Mouse (Mus musculus): ENCODE results near the gene Prune1. TPM values are rescaled to one million over a fixed set of nuclear protein-coding genes. Genes with fewer than 3 reads are reported as not detected.

Prune1 gene
- polyA plus RNA-seq, 2 experiments from 2014 or later: 6.3 to 10.1 TPM

DNA sequence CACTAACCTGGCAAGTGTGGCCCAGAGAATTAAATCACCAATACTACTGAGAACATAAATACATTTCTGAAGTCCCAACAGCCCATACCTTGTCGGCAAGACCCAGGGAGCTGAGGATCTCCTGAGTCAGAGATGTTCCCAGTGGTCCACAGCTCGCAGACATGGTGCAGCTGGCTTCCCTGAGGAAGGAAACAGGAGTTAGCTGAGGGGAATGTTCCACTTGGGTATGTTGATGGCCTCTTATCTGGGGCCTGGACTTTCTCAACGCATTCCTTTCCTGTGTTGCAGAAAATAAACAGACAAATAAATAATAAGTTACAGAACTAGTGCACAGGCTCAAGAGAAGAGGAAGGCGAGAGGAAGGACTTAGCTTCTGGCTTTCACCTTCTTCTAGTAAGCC, 24.4 kb upstream of the Prune1 start:
- no peak for ATAC-seq

GRCm38 (mm10) chr3:95301204-95301796, 19.4 kb upstream of the Prune1 start:
- no peak for ATAC-seq

DNA sequence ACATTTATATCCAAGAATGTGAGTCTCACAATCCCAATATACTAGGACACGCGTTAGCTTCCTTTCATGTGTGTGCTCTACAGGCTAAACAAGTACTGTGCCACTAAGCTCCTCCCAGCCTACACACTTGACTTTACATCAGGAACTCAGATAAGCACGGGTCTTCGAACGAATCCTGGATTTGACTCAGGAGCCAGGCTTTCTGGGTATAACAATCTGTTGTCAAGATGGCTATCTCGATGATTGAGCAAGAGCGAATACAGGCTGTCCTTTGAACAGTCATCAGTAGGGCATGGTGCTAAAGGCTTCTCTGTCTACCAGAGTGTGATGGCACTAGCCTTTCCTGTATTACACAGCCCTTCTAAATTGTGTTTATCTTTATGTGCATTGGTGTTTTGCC, 16.1 kb upstream of the Prune1 start:
- no peak for ATAC-seq

DNA sequence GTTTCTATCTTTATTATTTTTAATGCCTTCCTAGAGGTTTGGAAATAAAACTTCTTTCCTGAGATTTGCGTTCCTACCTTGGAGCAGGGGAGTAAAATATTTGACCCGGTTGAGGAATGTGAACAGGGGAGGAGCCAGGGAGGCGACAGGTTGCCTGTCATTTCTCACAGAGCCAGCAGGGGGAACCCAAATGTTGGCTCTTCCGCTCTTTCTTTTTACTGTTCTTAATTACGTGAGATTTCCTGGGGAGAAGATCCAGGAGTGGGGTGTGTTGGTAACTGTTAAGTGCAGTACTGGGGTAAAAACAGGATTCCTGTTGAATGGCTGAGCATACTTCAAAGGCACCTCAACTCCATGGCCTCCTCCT, 14.2 kb upstream of the Prune1 start:
- ATAC-seq: peak; percentile 83

DNA sequence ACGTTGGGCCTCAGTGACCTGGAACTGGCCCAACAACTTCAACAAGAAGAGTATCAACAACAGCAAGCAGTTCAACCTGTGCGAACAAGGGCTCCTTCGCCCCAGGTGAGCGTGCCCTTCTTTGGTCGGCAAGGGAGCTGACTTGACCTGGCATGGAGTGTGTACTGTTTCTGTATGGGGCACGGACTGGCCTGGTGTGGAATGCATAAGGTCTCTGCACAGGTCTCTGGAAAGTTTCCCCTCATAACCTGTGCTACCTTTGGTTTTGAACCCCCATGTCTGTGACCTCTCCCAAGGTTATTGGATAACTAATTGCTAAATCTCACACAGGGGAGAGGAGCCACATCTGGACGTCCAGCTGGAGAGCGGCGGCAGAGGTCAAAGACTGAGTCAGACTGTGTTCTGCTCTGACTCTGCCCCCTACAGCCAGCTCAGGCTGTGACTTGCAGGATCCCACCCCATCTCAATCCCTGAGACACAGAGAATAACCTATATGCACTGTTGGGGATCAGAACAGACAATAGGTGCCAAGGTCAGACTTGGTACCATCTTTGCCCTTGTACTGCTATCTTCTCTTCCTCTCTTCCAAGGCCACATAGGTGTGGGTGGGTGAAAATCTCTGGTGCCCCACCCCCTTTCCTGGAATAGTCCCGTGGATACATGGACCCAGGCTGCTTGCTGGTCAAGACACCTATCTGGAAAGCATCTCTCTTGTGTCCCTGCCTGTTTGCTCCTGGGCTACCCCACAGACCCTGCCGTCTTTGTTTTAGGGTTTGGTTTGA, 13.6 kb upstream of the Prune1 start:
- ATAC-seq: no peak

DNA sequence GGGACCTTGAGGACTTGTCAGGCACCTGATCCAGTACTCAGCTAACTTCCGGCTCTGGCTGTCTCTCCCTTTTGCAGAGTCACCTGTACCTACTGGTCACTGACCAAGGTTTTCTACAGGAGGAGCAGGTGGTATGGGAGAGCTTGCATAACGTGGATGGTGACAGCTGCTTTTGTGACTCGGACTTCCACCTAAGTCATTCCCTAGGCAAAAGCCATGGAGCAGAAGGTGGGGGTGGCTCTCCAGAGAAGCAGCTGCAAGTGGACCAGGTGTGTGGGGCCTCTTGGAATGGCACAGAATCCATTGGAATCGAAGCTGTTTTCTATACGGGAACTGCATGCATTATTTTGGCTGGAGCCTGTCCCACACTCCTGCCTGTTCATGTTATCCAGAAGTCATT, 12.8 kb upstream of the Prune1 start:
- no peak for ATAC-seq

DNA sequence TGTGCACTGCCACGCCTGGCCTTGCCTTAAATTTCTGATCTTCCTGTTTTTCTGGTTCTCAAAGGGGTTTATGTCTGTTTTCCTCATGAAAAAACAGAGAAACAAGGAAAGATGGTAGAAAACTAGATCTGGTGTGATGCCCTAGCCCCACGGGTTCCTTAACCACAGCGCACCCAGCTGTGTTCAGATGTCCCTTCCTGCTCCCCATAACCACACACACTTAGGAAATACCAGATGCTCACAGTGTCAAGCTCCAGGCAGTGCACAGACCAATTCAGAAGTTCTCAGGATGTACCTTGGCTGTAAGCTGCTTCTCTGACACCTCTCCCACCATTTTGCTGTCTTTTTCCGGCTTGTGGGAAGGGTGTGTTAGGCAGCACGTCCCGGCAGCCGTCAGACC, 12.4 kb upstream of the Prune1 start:
- ATAC-seq: no peak

GRCm38 (mm10) chr3:95293537-95293936, 11.7 kb upstream of the Prune1 start:
- no peak for ATAC-seq

DNA sequence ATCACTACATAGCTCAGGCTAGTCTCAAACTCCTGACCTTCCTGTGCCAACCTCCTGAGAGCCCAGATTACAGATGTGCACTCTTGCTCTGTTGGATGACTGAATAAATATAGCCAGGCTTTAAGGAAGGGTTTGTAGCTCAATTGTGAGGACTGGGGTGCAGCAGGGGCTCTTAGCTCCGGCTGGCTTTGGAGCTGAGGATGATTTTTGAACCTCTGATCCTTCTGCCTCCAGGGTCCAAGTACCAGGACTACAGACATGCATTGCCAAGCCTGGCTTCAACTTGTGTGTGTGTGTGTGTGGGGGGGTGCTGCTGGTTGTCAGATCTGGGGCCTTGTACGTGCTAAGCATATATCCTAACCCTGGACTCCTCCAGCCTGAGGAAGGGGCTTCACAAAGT, 11.0 kb upstream of the Prune1 start:
- ATAC-seq: no peak

DNA sequence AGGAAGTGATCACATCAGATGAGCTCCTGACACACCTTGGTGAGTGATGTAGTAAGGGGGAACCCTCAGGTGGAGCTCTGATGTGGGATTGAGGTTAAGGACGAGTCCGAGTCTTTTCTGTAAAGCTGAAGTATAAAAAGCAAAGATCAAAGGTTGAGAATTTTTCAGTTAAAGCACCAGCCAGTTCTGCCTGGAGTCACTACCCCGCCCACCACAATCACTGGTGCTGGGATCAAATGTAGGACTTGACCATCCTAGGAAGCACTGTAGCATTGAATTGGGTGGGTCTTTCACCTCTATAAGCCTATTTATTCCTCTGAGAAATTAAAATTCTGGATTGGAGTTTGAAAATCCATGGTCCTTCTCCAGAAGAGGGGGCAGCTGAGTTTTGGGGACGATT, 9.2 kb upstream of the Prune1 start:
- ATAC-seq: no peak

DNA sequence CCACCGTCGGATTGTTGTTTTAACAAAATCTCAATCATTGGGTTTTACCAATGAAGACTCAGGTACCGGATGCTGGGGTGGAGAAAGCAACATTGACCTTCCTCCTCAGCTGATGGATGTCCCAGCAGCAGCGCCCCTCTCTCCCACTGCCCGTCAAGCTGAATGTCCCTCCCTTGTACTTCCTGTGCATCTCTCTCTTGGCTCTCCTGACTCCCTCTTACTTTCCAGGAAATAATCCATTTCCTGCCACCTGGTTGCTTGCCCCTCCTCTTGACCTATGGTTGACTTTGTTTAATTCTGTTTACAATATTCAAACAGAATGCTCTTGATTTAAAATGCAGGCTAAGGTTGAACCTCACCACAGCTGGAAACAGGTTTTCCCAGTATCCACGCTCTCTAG, 8.3 kb upstream of the Prune1 start:
- ATAC-seq: no peak

- ATAC-seq: no peak
These were observed 7.5 kb upstream of the Prune1 start for GRCm38 (mm10) chr3:95289419-95289818.

GRCm38 (mm10) chr3:95287541-95287940, 5.7 kb upstream of the Prune1 start:
- no peak for ATAC-seq

- no peak for ATAC-seq
These were observed 4.6 kb upstream of the Prune1 start for GRCm38 (mm10) chr3:95286510-95286909.

DNA sequence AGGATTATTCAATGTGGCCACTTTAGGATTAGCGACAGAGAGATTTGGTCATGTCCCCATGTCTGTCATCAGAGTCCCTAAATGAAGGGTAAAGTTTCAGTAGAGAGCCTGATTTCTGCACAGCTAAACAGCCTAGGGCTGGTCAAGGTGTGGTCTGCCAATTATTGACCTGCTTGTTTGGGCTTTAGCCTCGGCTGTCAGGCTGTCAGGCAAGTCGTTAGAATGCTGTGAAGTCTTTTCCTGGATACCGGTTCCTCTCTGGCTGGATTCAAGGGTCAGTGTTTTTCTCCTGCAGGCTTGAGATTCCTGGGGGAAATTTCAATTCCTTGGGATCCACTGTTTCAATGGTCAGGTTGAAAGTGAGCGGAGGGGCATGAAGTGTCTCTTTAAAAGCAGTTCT, 4.1 kb upstream of the Prune1 start:
- no peak for ATAC-seq

DNA sequence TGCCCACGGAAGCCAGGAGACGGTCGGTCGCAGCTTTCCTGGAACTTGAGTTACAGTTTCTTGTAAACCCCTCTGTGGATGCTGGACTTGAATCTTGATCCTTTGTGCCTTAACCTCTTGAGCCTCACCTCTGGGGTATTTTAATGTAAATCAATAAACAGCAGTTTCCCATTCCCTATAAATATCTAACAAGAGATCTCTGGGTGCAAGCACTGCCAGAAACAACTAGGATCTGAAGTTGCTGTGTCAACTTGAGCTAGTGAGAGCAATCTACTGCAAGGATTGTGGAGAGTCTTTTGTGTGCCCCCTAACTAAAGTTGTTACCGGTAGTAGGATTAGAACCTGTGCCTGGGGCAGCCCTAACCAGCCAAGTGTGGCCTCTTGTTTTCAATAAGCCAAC, 3.5 kb upstream of the Prune1 start:
- ATAC-seq: no peak

DNA sequence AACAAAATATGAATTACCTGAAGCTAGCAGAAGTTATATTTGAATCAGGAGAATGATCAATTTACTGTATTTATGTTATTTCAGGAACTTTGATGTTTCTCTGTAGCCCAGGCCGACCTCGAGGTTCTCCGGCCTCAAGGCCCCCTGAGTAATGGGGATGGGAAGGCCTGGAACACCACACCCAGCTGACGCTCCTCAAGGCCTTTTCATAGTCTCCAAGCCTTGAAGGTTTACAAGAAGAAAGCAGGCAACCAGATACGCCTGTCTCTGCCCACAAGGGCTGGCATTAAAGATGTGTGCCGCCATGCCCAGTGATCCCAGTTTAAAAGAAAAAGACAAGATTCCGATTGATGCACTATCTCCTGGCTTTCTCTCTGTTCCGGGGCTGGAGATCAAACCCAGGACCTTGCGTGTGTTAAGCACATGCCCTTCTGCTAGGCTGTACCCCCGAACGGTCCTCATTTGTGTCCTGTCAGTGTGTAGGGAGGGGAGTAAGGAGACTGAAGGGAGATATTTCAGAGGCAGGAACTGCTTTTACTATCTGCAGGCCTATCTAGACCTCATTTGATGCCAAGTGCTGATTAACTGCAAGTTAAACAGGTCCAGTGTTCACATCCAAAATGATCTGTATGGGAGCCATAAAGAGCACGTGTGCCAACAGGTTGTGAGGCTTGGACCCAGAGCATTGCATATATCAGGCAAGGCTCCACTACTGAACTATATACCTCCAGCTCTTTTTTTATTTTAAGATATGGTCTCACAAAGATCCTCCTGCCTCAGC, 2.8 kb upstream of the Prune1 start:
- no peak for ATAC-seq

DNA sequence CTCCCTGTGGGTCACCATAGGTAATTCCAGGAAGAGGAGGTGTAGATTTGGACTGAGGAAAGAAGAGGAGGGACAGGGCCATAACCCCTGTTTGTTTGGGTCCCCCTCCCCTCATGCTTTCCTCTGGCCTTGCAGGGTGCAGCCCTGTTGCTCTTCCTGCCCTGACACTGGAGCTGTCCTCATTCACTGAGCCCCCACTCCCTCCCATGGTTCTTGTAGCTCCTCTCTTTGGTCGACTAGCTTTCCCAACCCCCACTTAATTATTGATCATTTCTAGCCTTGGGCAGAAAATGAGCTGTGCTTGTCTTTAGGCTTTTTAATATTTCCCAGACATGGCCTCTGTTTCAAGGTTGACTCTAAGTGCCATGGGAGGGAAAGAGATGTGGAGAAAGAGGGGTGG, 2.2 kb upstream of the Prune1 start:
- ATAC-seq: no peak

DNA sequence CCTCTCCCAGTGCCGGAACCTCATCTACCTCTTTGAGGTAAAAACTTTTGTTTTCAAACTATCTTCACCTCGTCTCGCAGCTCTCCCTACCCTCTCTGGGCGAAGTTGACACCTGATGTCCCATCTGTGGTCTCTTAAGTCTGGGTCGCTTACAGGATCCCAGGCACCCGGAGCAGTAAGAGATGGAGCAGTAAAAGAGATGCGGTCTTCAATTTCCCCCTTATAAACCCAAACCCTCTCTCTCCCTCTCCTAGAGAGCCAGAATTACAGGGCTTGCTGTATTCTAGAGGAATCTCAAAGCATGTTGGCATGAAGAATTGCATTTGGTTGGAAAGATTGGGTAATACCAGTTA, 1.7 kb upstream of the Prune1 start:
- ATAC-seq: no peak

DNA sequence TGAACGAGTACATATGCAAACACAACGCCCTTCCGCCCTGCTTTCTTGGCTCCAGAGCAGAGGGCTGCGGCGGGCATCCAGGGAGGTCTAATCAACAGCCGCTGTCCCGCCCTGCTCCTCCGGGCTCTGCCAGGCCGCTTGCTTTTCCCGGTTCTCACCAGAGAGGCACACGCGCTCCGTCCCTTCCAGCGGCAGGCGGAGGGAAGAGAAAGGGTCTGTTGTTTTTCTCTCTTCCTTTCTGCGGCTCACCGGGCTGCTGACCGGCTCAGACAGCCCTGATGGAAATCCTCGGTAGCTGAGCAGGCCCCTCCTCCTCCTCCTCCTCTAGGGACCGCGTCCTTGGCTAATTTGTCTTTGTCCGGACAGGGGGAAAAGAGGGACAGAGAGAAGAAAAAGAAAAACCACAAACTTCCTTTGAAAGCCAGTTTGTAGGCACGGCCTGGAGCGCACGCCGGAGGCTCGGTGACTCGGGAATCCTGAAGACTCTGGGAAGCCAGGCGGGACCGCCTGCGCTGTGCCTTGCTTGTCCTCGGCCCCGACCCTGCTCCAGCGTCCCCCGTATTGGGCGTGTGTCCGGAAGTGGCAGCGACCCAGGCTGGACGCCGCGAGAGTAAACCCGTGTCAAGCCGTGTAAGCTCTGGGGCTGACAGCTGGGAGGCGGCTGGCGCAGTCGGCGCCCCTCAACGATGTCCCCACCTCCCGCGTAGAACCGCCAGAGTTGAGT, 1.2 kb upstream of the Prune1 start:
- peak; percentile 27 for ATAC-seq

DNA sequence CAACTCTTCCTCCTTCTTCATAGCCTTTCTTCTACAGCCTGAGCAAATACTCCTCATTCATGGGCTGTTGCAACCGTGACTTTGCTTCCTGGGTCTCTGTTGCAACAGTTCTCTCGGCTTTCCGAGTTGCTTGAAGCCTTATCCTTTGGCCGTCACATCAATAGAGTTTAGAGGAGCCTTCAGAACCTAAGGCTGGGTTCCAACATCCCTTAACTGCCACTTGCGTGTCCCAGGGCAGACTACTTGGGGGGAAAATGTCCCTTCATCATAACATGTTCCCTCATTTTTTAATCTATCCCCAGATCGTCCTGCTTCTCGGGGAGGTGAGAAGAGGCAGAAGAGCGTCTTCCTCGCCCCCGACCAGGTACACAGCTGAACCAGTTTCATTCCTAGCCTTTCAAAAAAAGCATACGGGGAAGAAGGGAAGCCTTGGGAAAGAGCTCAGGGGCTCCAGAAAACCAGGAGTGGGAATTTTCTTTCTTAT, 547 bp upstream of the Prune1 start:
- ATAC-seq: no peak

GRCm38 (mm10) chr3:95280747-95281146, 1.1 kb downstream of the Prune1 start:
- no peak for ATAC-seq

GRCm38 (mm10) chr3:95277149-95277551, 4.7 kb downstream of the Prune1 start:
- no peak for ATAC-seq

Measured in CD4-positive, CD25-positive, alpha-beta regulatory T cell, adult 4 months (primary cell).